Mouse (Mus musculus) Muller cell, postnatal 12 days (primary cell): ENCODE measurements around the gene Lama4.

Experiments used
- DNase-seq: peaks from one replicate; pipeline ENCODE4 v3.0.0-alpha.2; 2015; ENCODE audit errors: inconsistent ontology term

Lama4 gene

GRCm38 (mm10) chr10:39157321-39157720, 192.0 kb downstream of the Lama4 start:
- peak; percentile 59 for DNase-seq

- no peak for DNase-seq
These were observed 193.0 kb downstream of the Lama4 start for GRCm38 (mm10) chr10:39158306-39158705.
